ENCODE assay signal across 8 mouse cellular contexts in genomic region chr1:64223779-64224687, GRCm38 (mm10).
DNase-seq lines count a peak whose midpoint lies in the region; ATAC-seq lines count a peak whose summit lies in the region.

No protein-coding gene starts in this region.

- peak overlapping the region; percentile 35; the same call in 1 of the 2 replicates for H3K9ac ChIP-seq in forebrain, embryonic 14.5 days (ENCODE audit: low read length)
- H3K9ac ChIP-seq in intestine, embryonic 14.5 days (ENCODE audit: low read length) = no peak overlapping the region
- H3K9ac ChIP-seq in midbrain, embryonic 16.5 days (ENCODE audit: low read depth, low read length) = peak overlapping the region; percentile 36; the same call in 1 of the 2 replicates

- peaks cover 32% of the 10 kb centered on the region for H3K4me1 ChIP-seq in forebrain, embryonic 14.5 days (ENCODE audit: control insufficient read depth, insufficient read depth, low read length)
- H3K4me1 ChIP-seq in intestine, embryonic 14.5 days (replicated peaks; ENCODE audit: control insufficient read depth, insufficient read depth, low read length) = peaks cover 33% of the 10 kb centered on the region
- H3K4me1 ChIP-seq in midbrain, embryonic 16.5 days (ENCODE audit: control insufficient read depth, insufficient read depth, low read length) = peaks cover 57% of the 10 kb centered on the region

- ATAC-seq in forebrain, embryonic 14.5 days = peak; percentile 45; the same call in 1 of the 2 replicates
- ATAC-seq in intestine, embryonic 14.5 days (replicated peaks; ENCODE audit: low FRiP score, low TSS enrichment, low read depth) = no peak
- ATAC-seq in midbrain, embryonic 16.5 days = peak; percentile 43

- intact Hi-C loops in heart, postnatal 25 days (cut with DNase I) = loop anchor here (2.0 to 5.0 kb wide), 3 partner anchors 77 to 223 kb away; no protein-coding TSS in a partner anchor

- peak overlapping the region; percentile 62 for H3K27ac ChIP-seq in forebrain, embryonic 14.5 days (ENCODE audit: low read depth, low read length)
- peak overlapping the region; percentile 51; the same call in 1 of the 2 replicates for H3K27ac ChIP-seq in intestine, embryonic 14.5 days (ENCODE audit: low read depth)
- peak overlapping the region; percentile 86 for H3K27ac ChIP-seq in midbrain, embryonic 16.5 days (ENCODE audit: low read length)

- peak; percentile 37 to 40 for DNase-seq in heart, adult 18-20 months
- no peak for DNase-seq in heart, postnatal 25 days (ENCODE audit: low spot score)
- DNase-seq in brain, adult 2 months (ENCODE audit: low read depth, low spot score) = peak; percentile 50
- peak; percentile 78 for DNase-seq in forebrain, embryonic 14.5 days (ENCODE audit: low spot score)
- peak; percentile 57 for DNase-seq in intestine, embryonic 14.5 days (ENCODE audit: low spot score)
- DNase-seq in layer of hippocampus, postnatal 25 days (ENCODE audit: extremely low spot score in 1 of 2, low spot score in 1 of 2) = no peak
- no peak for DNase-seq in spleen, postnatal 10 days (ENCODE audit: low spot score in 2 of 2)

- no peak overlapping the region for H3K4me3 ChIP-seq in forebrain, embryonic 14.5 days (ENCODE audit: low read depth, low read length)
- no peak overlapping the region for H3K4me3 ChIP-seq in intestine, embryonic 14.5 days (ENCODE audit: low read depth, low read length)
- no peak overlapping the region for H3K4me3 ChIP-seq in midbrain, embryonic 16.5 days (ENCODE audit: low read depth, low read length)

- H3K36me3 ChIP-seq in forebrain, embryonic 14.5 days (ENCODE audit: control insufficient read depth, insufficient read depth, low read length) = no peaks in the 10 kb centered on the region
- no peaks in the 10 kb centered on the region for H3K36me3 ChIP-seq in intestine, embryonic 14.5 days (ENCODE audit: control insufficient read depth, insufficient read depth, low read length)
- no peaks in the 10 kb centered on the region for H3K36me3 ChIP-seq in midbrain, embryonic 16.5 days (ENCODE audit: control insufficient read depth, insufficient read depth, low read length)

- H3K9me3 ChIP-seq in forebrain, embryonic 14.5 days (replicated peaks; ENCODE audit: control insufficient read depth, low read length) = no peaks in the 10 kb centered on the region
- no peaks in the 10 kb centered on the region for H3K9me3 ChIP-seq in intestine, embryonic 14.5 days (ENCODE audit: control insufficient read depth, low read length)
- H3K9me3 ChIP-seq in midbrain, embryonic 16.5 days (replicated peaks; ENCODE audit: control insufficient read depth, low read length, poor library complexity, severe bottlenecking) = no peaks in the 10 kb centered on the region

- no peak overlapping the region for H3K4me2 ChIP-seq in forebrain, embryonic 14.5 days (ENCODE audit: low read length)
- H3K4me2 ChIP-seq in intestine, embryonic 14.5 days (ENCODE audit: low read length) = no peak overlapping the region; the same call in 1 of the 2 replicates
- peak overlapping the region; percentile 41 for H3K4me2 ChIP-seq in midbrain, embryonic 16.5 days (ENCODE audit: low read length)

- WGBS in forebrain, embryonic 14.5 days = 55% methylated on average over 19 of the region's 19 CpGs
- 60% methylated on average over 19 of the region's 19 CpGs for WGBS in intestine, embryonic 14.5 days
- 27% methylated on average over 19 of the region's 19 CpGs for WGBS in midbrain, embryonic 16.5 days

- H3K27me3 ChIP-seq in forebrain, embryonic 14.5 days (replicated peaks; ENCODE audit: control insufficient read depth, insufficient read depth, low read length) = no peaks in the 10 kb centered on the region
- no peaks in the 10 kb centered on the region for H3K27me3 ChIP-seq in intestine, embryonic 14.5 days (replicated peaks; ENCODE audit: control insufficient read depth, insufficient read depth, low read length)
- no peaks in the 10 kb centered on the region for H3K27me3 ChIP-seq in midbrain, embryonic 16.5 days (ENCODE audit: control insufficient read depth, insufficient read depth, low read depth, low read length)

Comparison
In these comparisons a context has a peak if more than half of its experiments do, and no peak if none do; other contexts are left out.
1. DNase-seq: peak in heart, adult 18-20 months (2 of 2), brain, adult 2 months (single experiment), forebrain, embryonic 14.5 days (single experiment) and intestine, embryonic 14.5 days (single experiment); none in heart, postnatal 25 days (single experiment), layer of hippocampus, postnatal 25 days (0 of 2) and spleen, postnatal 10 days (0 of 2).
2. Peak in every context shown above with its lines, with median percentiles within 50 percentile points of each other: H3K27ac ChIP-seq.